Mouse (Mus musculus): Measurements from ENCODE around the gene Acly. TPM values are rescaled to one million over a fixed set of nuclear protein-coding genes. Genes with fewer than 3 reads are reported as not detected.

Acly gene
- total RNA-seq, 2 experiments from 2014 or later: 38.9 to 41.2 TPM

- intact Hi-C loops (cut with DNase I): no loop called here
- no peak for DNase-seq
Measured at GRCm38 (mm10) chr11:100515789-100516188, 12.0 kb downstream of the Acly start.

GRCm38 (mm10) chr11:100515061-100515460, 12.7 kb downstream of the Acly start:
- intact Hi-C loops (cut with DNase I): no loop called here
- no peak for DNase-seq

DNA sequence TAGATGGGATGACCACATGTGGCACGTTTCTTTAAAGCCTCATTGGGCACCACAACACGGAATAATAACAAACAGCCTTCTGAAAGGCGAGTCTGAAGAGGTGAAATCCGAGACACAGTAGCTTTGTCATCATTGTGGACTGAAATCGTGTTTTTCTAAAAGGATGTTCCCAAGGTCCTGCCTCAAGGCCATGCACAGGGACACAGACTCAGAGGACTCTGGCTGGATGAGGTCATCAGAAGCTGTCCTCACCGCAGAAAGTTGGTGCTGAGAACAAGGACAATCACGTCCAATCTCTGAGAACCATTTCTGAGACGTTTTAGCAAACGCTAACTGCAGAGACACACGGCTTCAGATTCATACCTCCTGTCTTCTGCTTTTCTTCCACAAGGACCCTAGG, 14.1 kb downstream of the Acly start:
- no peak for DNase-seq
- intact Hi-C loops (cut with DNase I): loop anchor here (2.0 kb wide), 1 partner anchor 41 kb away; no protein-coding TSS in a partner anchor

DNA sequence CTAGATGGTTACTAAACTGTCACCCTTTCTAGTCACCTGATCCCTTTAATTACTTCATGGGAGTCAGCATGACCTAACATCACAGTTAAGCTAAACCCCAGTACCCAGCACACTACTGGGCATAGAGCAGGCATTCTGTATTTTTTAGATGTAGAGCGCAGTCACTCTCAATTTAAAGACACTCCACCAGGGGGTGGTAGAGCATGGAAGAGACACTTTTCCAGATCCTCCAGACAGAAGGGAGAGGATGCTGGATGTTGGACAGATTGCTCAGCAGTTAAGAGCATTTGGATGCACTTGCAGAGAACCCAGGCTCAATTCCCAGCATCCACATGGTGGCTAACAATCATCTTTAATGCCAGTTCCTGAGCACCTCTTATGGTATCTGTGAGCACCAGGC, 15.4 kb downstream of the Acly start:
- intact Hi-C loops (cut with DNase I): loop anchor here (2.0 kb wide), 1 partner anchor 42 kb away; no protein-coding TSS in a partner anchor

GRCm38 (mm10) chr11:100510556-100510955, 17.2 kb downstream of the Acly start:
- intact Hi-C loops (cut with DNase I): no loop called here
- DNase-seq: no peak

More for the DNA sequence above, 15.4 kb downstream of the Acly start:
- DNase-seq: peak in 1 of 2 experiments; percentile 29

DNA sequence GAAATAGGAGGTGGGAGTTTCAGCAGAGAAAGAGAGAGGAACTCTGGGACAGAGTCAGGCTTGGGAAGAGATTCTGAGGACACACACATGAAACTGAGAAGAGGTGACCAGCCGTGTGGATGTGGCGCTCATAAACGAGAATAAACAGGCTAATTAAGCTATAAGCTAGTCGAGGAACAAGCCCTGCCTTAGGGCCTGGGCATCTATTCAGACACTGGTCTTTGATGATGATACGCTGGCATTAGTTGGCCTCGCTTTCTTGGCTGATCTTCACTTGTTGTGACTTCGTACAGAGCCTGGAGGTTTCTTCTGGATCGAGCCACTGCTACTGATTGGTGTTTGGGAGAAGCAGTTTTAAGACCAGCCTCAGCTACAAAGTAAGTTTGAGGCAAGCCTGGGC, 21.8 kb downstream of the Acly start:
- intact Hi-C loops (cut with DNase I): no loop called here
- DNase-seq: no peak

DNA sequence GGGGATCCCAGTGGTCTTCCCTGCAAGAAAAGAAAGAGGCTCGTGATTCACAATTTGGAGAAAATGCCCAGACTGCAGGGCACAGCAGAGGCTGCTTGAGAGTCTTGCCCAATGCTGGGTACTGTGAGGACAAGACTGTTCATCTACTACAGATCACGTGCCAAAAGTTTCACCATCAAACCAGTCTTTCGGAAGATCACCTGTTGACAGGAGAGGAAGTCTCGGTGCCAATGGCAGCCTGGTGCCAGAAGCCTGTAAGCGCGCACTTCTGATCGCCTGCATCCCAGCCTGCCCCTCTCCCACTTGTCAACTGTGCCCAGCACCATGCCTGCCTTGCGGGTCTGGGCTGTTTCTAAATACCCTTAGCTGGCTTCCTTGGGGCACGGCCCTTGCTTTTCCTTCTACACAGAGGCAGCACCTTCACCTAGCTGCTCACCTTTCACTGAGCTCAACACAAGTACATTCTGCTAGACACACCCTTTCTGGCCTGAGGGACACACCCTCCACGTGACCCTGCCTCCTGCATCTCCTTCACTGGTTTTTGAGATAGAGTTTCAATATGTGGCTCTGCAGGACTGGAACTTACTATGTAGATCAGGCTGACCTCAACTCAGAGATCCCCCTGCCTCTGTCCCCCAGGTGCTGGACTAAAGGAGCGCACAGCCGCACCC, 22.7 kb downstream of the Acly start:
- DNase-seq: no peak
- intact Hi-C loops (cut with DNase I): no loop called here

DNA sequence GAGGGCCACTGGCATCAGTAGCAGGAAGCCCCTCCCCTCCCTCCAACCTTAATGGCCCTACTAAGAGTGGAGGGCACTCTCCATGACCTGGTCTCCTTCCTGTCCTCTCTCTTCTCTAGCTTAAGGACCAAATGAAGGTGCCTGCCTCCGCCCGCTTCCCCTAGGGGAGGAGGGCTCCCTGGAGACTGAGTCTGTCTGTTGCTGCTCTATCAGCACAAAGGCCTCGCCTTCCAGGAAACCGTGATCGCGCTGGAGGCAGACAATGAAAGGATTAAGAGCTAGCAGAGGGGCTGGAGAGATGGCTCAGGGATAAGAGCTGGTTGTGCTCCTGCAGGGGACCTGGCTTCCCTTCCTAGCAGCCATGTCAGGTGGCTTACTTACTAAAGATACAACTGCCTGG, 26.5 kb downstream of the Acly start:
- intact Hi-C loops (cut with DNase I): no loop called here
- no peak for DNase-seq

- no peak for DNase-seq
- intact Hi-C loops (cut with DNase I): no loop called here
Measured at GRCm38 (mm10) chr11:100500651-100501050, 27.1 kb downstream of the Acly start.

GRCm38 (mm10) chr11:100500241-100500640, 27.6 kb downstream of the Acly start:
- DNase-seq: no peak
- intact Hi-C loops (cut with DNase I): no loop called here

DNA sequence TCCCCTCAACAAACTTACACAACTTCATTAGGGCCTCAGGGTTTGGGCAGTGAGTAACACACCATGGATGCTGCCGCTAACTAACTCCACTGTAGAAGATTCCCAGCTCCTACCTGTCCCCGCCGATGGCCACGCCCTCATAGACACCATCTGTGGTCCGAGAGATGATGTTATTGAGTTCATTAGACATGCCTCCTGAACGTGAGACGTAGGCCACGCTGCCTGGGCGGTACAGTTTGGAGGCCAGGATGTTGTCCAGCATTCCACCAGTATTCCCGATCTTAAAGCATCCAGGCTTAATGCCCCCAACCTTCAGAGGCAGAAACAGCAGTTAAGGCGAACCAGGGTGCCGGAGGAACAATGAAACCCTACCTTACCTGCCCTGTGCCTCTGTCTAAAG, 34.0 kb downstream of the Acly start:
- intact Hi-C loops (cut with DNase I): no loop called here
- no peak for DNase-seq

DNA sequence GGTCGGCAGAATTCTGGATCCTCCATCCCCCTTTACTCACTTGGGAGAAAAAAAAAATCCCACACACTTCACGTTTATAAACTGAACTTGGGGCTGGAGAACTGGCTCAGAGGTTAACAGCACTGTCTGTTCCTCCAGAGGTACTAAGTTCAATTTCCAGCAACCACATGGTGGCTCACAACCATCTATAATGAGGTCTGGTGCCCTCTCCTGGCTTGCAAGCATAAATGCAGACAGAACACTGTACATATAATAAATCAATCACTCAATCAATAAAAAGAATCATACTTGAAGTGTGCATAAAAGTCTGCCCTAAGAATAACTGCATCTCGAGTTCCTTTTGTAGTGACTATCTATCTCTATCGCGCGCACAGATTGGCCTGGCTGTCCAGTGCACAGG, 36.8 kb downstream of the Acly start:
- no peak for DNase-seq
- intact Hi-C loops (cut with DNase I): no loop called here

DNA sequence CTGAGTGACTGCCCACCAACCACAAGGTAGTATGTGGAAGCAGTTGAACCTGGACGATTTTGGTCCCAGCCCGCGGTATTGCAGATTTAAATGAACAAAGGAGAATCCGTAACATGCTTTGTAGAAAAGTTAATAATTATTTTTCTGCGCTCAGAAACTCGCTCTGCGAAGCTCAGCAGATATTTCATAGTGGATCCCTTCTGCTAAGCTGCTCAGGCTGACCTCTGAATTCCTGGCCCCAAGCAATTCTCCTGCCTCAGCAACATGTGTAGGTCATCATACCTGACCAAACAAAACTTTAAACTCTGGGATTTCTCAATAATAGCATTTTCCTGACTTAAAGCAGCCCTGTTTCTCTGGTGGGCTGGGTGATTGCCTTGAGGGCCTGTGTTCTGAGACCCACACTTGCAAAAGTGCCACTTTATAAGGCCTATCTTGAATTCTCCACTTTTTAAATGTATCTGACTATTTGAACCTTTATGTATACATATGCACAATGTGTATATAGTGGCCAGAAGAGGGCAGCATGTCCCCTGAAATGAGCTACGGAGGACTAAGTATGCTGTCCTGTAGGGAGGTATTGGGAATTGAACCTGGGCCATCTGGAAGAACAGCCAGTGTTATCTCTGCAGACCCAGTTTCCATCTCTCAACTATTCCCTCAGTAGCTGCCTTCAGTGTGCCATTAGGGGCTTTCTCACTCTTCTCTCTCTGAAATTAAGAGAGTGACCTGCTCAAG, 41.8 kb downstream of the Acly start:
- intact Hi-C loops (cut with DNase I): loop anchor here (2.0 kb wide), 1 partner anchor 73 kb away; no protein-coding TSS in a partner anchor
- DNase-seq: peak; percentile 20 to 50

GRCm38 (mm10) chr11:100484461-100484860, 43.3 kb downstream of the Acly start:
- DNase-seq: no peak
- intact Hi-C loops (cut with DNase I): no loop called here

GRCm38 (mm10) chr11:100479152-100479551, 48.6 kb downstream of the Acly start:
- intact Hi-C loops (cut with DNase I): no loop called here
- no peak for DNase-seq

- DNase-seq: no peak
- intact Hi-C loops (cut with DNase I): no loop called here
Measured at GRCm38 (mm10) chr11:100476281-100476680, 51.5 kb downstream of the Acly start.

DNA sequence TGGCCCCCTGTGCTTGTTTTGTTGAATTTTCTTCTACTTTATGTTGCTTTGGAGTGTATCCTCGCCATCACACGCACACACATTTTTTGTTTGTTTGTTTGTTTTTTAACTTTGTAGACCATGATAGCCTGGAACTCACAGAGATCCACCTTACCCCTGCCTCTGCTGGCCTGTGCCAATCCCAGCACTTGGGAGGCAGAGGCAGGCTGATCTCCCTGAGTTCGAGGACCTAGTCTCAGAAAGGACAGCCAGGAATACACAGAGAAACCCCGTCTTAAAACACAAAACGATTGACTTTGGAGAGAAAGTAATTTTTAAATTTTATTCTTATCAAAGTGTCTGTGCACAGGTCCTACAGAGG, 54.9 kb downstream of the Acly start:
- intact Hi-C loops (cut with DNase I): loop anchor here (1.0 to 2.0 kb wide), 2 partner anchors 47 to 110 kb away; no protein-coding TSS in a partner anchor
- no peak for DNase-seq

GRCm38 (mm10) chr11:100472197-100472934, 55.4 kb downstream of the Acly start, which contains the start of gene Klhl11:
Gene Klhl11 (minus strand): TSS chr11:100472741.
- DNase-seq: peak; percentile 92 to 93
- intact Hi-C loops (cut with DNase I): loop anchor here (1.0 to 2.0 kb wide), 2 partner anchors 46 to 110 kb away; no protein-coding TSS in a partner anchor

DNA sequence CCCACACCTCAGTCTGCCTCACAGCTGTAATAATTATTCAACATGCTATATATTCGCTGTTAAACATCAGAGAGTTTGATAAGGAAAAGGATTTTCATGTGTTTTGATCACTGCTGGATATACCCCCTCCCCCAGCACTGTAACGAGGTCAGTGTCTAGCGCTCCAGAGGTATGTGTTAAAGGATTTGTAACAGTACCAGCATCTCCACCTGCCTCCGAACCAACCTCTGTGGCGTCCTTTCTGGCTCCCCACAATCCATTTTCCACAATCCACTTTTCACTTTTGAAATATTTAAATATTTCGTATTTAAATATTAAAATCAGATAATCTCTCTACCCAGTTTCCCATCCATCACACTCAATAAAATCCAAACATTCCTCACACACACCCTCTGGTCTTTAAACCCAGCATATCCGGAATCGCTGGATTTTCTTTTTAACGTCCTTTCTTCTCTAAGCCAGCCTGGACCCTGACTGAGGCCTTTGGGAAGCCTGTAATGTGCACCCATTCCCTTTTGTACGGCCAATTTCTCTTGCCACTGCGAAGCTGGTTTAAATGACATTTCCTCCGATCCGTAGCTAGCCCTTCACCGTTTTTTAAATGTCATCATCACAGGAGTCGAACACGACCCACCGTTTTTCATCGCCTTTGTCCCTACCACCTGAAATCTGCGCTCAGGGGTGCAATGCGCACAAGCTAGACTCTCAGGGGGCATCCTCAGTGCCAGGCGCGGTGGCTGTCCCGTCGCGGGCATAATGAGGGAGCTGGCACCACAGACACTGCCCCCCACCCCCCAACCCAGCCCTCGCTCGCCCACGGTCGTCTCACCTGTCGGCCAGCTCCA, 56.2 kb downstream of the Acly start:
- intact Hi-C loops (cut with DNase I): loop anchor here (1.0 to 2.0 kb wide), 2 partner anchors 45 to 109 kb away; no protein-coding TSS in a partner anchor
- DNase-seq: no peak

DNA sequence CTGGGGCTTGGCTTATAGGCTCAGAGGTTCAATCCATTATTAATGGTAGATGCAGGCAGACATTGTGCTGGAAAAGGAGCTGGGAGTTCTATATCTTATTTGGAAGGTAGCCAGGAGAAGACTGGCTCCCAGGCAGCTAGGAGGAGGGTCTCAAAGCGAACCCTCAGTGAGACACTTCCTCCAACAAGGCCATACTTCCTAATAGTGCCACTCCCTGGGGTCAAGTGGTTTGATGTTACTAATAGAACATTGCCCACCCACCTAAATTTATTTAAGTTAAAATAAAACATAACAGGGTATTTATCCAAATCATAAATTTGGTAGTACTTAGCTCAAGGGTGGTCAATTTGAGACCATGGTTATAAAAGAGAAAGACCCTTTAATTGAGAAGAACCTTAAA, 62.0 kb downstream of the Acly start:
- no peak for DNase-seq
- intact Hi-C loops (cut with DNase I): no loop called here
